Mouse (Mus musculus) liver, embryonic 15.5 days (tissue): ENCODE results near the gene Nme8. TPM values are rescaled to one million over a fixed set of nuclear protein-coding genes. Genes with fewer than 3 reads are reported as not detected.
A peak's percentile ranks its signal among the peaks of the same experiment; 100 is the strongest.

ENCODE experiments used
- ATAC-seq: fragments of 200-750 bp; cut with Nextera tagmentation; 2 replicates; pipeline ENCODE4 v1.8.0; 2017; ENCODE audit warnings: moderate number of reproducible peaks, mild to moderate bottlenecking, moderate library complexity; ENCODE audit not compliant: insufficient read depth
- H3K27ac ChIP-seq: fragments of 300-500 bp; sonication (generic); replicated peaks from 2 replicates; pipeline ENCODE4 v1.5.1; 2015; ENCODE audit warnings: mild to moderate bottlenecking, inconsistent platforms
- H3K27me3 ChIP-seq: fragments of 300-500 bp; sonication (generic); 2 replicates; pipeline ENCODE4 v1.6.1; 2015; ENCODE audit warnings: mild to moderate bottlenecking, inconsistent platforms
- H3K36me3 ChIP-seq: fragments of 300-500 bp; sonication (generic); replicated peaks from 2 replicates; pipeline ENCODE4 v1.6.1; 2015; ENCODE audit warnings: moderate library complexity, mild to moderate bottlenecking, inconsistent platforms
- H3K4me1 ChIP-seq: fragments of 300-500 bp; sonication (generic); replicated peaks from 2 replicates; pipeline ENCODE4 v1.6.1; 2015; ENCODE audit warnings: inconsistent platforms
- H3K4me2 ChIP-seq: fragments of 300-500 bp; sonication (generic); 2 replicates; pipeline ENCODE4 v1.6.1; 2015; ENCODE audit warnings: moderate library complexity, mild to moderate bottlenecking, inconsistent platforms
- H3K4me3 ChIP-seq: fragments of 300-500 bp; sonication (generic); replicated peaks from 2 replicates; pipeline ENCODE4 v1.5.1; 2015; ENCODE audit warnings: mild to moderate bottlenecking, inconsistent platforms
- H3K9ac ChIP-seq: fragments of 300-500 bp; sonication (generic); 2 replicates; pipeline ENCODE4 v1.6.1; 2015; ENCODE audit warnings: moderate library complexity, mild to moderate bottlenecking, inconsistent platforms
- H3K9me3 ChIP-seq: fragments of 300-500 bp; sonication (generic); replicated peaks from 2 replicates; pipeline ENCODE4 v1.6.1; 2016; ENCODE audit warnings: inconsistent platforms
- WGBS: fragments of 180-500 bp; shearing (Covaris S2); methylation state at CpG from one replicate; pipeline ENCODE4 v1.1.7; 2015; ENCODE audit warnings: mixed read lengths; ENCODE audit not compliant: insufficient replicate concordance; 5-methylcytosine and 5-hydroxymethylcytosine counted together
- polyA plus RNA-seq: library from polyadenylated mRNA; unstranded; fragments of >200 nt; fragmentation: Nextera tagmentation; extraction: Ambion mirVana; gene quantifications from 2 replicates; pipeline ENCODE4 v1.2.1, GENCODE M21; 2015

Nme8 gene
- polyA plus RNA-seq, 1 experiment from 2014 or later = not detected

DNA sequence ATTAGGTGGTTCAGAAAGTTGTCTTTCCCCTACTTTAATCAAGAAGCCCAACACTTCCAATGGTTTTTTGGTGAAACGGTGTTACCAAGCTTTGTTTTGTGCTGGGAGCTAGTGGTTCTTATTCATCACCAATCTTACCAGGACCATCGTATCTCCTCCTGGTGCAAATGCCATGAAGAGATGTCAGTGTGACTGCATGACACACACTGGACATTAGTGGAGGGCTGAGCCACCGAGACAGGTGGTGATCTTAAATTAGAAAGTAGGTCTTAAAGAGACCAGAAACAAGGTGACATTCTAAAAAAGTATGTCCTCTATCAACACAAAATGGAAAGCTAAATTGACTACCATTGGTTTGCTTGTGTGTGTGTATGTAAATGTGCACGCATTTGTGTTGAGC lies 79.5 kb downstream of the Nme8 start:
- no peaks in the 10 kb centered on the region for H3K9me3 ChIP-seq
- WGBS = 57% methylated on average over 4 of the region's 4 CpGs
- ATAC-seq = no peak

DNA sequence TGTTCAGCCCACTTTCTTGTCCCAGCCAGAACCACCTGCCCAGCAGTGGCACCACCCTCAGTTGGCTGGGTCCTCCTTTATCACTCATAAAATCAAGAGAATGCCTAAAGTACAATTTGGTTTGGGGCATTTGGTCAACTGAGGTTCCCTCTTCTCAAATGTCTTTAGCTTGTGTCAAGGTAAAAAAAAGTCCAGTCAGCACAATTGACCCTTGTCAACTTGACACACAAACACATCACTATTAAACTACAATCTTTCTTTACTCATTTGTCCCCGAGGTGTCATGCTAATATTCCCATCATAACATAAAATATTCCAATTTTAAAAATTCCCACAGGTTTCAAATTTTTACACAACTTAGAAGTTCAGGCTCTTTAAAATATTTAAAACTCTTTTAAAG lies 83.3 kb downstream of the Nme8 start:
- Histone ChIP-seq H3K4me3 (no peak overlapping the region), H3K4me1 (peaks cover 8% of the 10 kb centered on the region), H3K36me3 (no peaks in the 10 kb centered on the region), H3K9me3 (no peaks in the 10 kb centered on the region), H3K9ac (no peak overlapping the region), H3K27me3 (no peaks in the 10 kb centered on the region), H3K4me2 (no peak overlapping the region), H3K27ac (no peak overlapping the region)
- 64% methylated on average over 1 of the region's 1 CpGs for WGBS
- ATAC-seq = no peak

More for the DNA sequence above, 79.5 kb downstream of the Nme8 start:
- Histone ChIP-seq H3K4me2 (peak overlapping the region; percentile 95), H3K36me3 (no peaks in the 10 kb centered on the region), H3K27ac (no peak overlapping the region), H3K9ac (no peak overlapping the region), H3K4me1 (peaks cover 25% of the 10 kb centered on the region), H3K4me3 (peak overlapping the region; percentile 75), H3K27me3 (peaks cover 4% of the 10 kb centered on the region; the same call in 1 of the 2 replicates)

- no peak for ATAC-seq
- Histone ChIP-seq H3K4me3 (no peak overlapping the region), H3K9me3 (no peaks in the 10 kb centered on the region), H3K4me2 (no peak overlapping the region), H3K4me1 (0 out of 2 replicates have a peak, but pooled peaks cover 3% of the 10 kb centered on the region), H3K9ac (no peak overlapping the region), H3K27ac (no peak overlapping the region), H3K27me3 (no peaks in the 10 kb centered on the region), H3K36me3 (no peaks in the 10 kb centered on the region)
- WGBS = 77% methylated on average over 1 of the region's 1 CpGs
These were observed 84.2 kb downstream of the Nme8 start for GRCm38 (mm10) chr13:19613426-19613825.

- H3K4me2 ChIP-seq = no peak overlapping the region
- no peak overlapping the region for H3K4me3 ChIP-seq
- H3K27ac ChIP-seq = no peak overlapping the region
- WGBS = 79% methylated on average over 3 of the region's 3 CpGs
- H3K4me1 ChIP-seq = 0 out of 2 replicates have a peak, but pooled peaks cover 3% of the 10 kb centered on the region
- ATAC-seq = no peak
- no peaks in the 10 kb centered on the region for H3K36me3 ChIP-seq
- H3K27me3 ChIP-seq = no peaks in the 10 kb centered on the region
- H3K9ac ChIP-seq = no peak overlapping the region
- H3K9me3 ChIP-seq = no peaks in the 10 kb centered on the region
These were observed 84.6 kb downstream of the Nme8 start for GRCm38 (mm10) chr13:19612963-19613362.

- H3K27me3 ChIP-seq = no peaks in the 10 kb centered on the region
- no peak overlapping the region for H3K4me3 ChIP-seq
- WGBS = 73% methylated on average over 1 of the region's 1 CpGs
- no peaks in the 10 kb centered on the region for H3K9me3 ChIP-seq
- H3K4me1 ChIP-seq = 0 out of 2 replicates have a peak, but pooled peaks cover 2% of the 10 kb centered on the region
- no peak overlapping the region for H3K9ac ChIP-seq
- no peaks in the 10 kb centered on the region for H3K36me3 ChIP-seq
- H3K27ac ChIP-seq = no peak overlapping the region
- ATAC-seq = no peak
- H3K4me2 ChIP-seq = no peak overlapping the region
These were observed 85.2 kb downstream of the Nme8 start for GRCm38 (mm10) chr13:19612348-19612747.

- ATAC-seq = no peak
- no peak overlapping the region for H3K27ac ChIP-seq
These were observed 89.5 kb downstream of the Nme8 start for GRCm38 (mm10) chr13:19608120-19608519.

GRCm38 (mm10) chr13:19604916-19605315 lies 92.7 kb downstream of the Nme8 start:
- Histone ChIP-seq H3K4me3 (no peak overlapping the region), H3K9ac (no peak overlapping the region), H3K9me3 (no peaks in the 10 kb centered on the region), H3K27ac (no peak overlapping the region), H3K27me3 (no peaks in the 10 kb centered on the region), H3K4me2 (no peak overlapping the region), H3K36me3 (no peaks in the 10 kb centered on the region), H3K4me1 (peaks cover 2% of the 10 kb centered on the region; the same call in 1 of the 2 replicates)
- ATAC-seq = no peak; the same call in 1 of the 2 replicates

More at GRCm38 (mm10) chr13:19608120-19608519, 89.5 kb downstream of the Nme8 start:
- Histone ChIP-seq H3K9ac (no peak overlapping the region), H3K4me3 (no peak overlapping the region), H3K9me3 (no peaks in the 10 kb centered on the region), H3K27me3 (no peaks in the 10 kb centered on the region), H3K4me1 (peaks cover 2% of the 10 kb centered on the region; the same call in 1 of the 2 replicates), H3K36me3 (no peaks in the 10 kb centered on the region), H3K4me2 (no peak overlapping the region)

DNA sequence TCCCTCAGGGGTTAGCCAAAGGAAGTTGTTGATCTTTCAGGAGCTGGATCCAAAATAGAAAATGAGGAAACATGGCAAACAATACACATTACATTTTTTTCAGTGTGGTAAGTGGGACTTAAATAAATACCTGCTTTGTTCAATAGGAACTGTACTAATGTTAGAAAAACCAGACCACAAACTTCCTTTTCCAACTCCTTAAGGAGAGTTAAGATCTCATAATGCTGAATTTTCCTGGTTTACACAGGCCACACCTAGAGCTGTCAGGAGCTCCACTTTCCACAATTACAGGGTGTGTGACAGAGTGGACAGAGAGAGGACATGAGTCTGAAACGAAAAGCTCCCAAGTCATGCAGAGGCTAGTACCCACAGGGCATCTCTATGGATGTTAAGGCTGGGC lies 93.9 kb downstream of the Nme8 start:
- H3K9ac ChIP-seq = no peak overlapping the region
- ATAC-seq = no peak

GRCm38 (mm10) chr13:19602531-19602930 lies 95.1 kb downstream of the Nme8 start:
- ATAC-seq = no peak

More for the DNA sequence above, 93.9 kb downstream of the Nme8 start:
- peaks cover 2% of the 10 kb centered on the region; the same call in 1 of the 2 replicates for H3K4me1 ChIP-seq
- H3K4me2 ChIP-seq = no peak overlapping the region
- H3K27me3 ChIP-seq = no peaks in the 10 kb centered on the region
- no peak overlapping the region for H3K4me3 ChIP-seq
- H3K36me3 ChIP-seq = no peaks in the 10 kb centered on the region
- 68% methylated on average over 1 of the region's 1 CpGs for WGBS
- H3K27ac ChIP-seq = no peak overlapping the region
- H3K9me3 ChIP-seq = no peaks in the 10 kb centered on the region

DNA sequence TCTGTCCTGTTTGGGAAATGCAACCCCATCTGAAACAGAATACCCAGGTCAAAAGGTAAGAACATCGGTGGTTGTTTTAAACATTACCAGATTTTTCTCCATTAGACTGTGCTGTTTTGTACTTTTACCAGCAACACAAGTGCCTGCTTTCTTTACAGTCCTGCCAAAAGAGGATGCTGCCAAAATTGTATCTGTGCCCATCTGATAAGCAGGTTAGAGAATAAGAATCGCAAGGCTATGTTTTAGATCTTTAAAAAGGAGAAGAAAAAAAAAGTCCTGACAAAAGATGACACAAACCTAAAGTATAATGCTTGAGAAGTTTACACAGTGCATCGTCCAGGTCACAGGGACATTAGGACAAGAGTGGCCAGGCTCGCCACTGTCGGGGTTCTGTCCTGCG lies 98.4 kb downstream of the Nme8 start:
- Histone ChIP-seq H3K9me3 (no peaks in the 10 kb centered on the region), H3K4me3 (no peak overlapping the region), H3K27ac (no peak overlapping the region), H3K27me3 (no peaks in the 10 kb centered on the region), H3K4me2 (no peak overlapping the region), H3K9ac (no peak overlapping the region), H3K36me3 (no peaks in the 10 kb centered on the region), H3K4me1 (no peaks in the 10 kb centered on the region; the same call in 1 of the 2 replicates)
- no peak for ATAC-seq
- 69% methylated on average over 6 of the region's 6 CpGs for WGBS

More at GRCm38 (mm10) chr13:19602531-19602930, 95.1 kb downstream of the Nme8 start:
- H3K9ac ChIP-seq = no peak overlapping the region
- no peaks in the 10 kb centered on the region for H3K36me3 ChIP-seq
- H3K4me1 ChIP-seq = no peaks in the 10 kb centered on the region; the same call in 1 of the 2 replicates
- H3K4me3 ChIP-seq = no peak overlapping the region
- no peaks in the 10 kb centered on the region for H3K27me3 ChIP-seq
- WGBS = 65% methylated on average over 1 of the region's 1 CpGs
- no peak overlapping the region for H3K4me2 ChIP-seq
- H3K9me3 ChIP-seq = no peaks in the 10 kb centered on the region
- H3K27ac ChIP-seq = no peak overlapping the region

DNA sequence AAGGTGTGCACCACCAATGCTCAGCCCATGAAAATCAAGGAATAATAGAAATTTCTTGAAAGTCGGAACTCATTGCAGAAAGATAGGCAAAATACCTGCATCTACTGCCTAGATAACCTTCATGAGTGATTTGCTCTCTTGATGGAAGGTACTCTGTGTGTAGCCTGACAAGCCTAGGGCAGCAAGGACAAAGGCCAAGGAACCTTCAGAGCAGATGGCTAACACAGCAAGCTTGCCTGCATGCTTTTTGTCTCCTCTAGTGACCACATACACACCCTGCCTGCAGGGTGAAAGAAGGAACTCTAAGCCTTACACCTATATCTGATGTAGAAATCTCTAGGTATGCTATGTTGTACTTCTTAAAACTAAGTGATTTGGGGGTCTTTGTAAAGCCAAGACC lies 102.5 kb downstream of the Nme8 start:
- no peak overlapping the region for H3K4me2 ChIP-seq
- H3K9me3 ChIP-seq = no peaks in the 10 kb centered on the region
- H3K27ac ChIP-seq = no peak overlapping the region
- ATAC-seq = no peak
- no peak overlapping the region for H3K4me3 ChIP-seq
- H3K36me3 ChIP-seq = no peaks in the 10 kb centered on the region
- H3K9ac ChIP-seq = no peak overlapping the region
- no peaks in the 10 kb centered on the region for H3K27me3 ChIP-seq
- H3K4me1 ChIP-seq = no peaks in the 10 kb centered on the region
- 65% methylated on average over 1 of the region's 1 CpGs for WGBS
